Mouse (Mus musculus): ENCODE measurements around the gene Arhgap22. TPM values are rescaled to one million over a fixed set of nuclear protein-coding genes. Genes with fewer than 3 reads are reported as not detected.

Gene Arhgap22
- total RNA-seq, 1 experiment, result 5.7 TPM

DNA sequence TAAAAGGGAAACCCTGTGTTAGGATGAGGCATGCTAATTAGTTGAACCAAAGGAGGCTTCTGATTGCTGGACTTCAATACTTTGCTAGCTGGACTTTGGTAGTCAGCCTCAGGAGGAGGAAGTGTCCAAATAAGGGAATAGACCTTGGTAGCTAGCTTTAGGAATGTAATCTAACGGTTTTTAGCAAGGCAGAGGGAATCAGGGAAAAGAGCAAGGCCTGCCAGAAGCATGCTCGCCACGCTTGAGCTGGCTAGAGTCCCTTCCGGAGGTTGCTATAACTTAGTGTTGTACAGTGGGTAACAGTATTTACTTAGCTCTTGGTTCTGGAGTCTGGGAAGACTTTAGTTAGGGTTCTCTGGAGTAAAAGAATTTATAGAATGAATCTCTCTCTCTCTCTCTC, 96.9 kb downstream of the Arhgap22 start:
- H3K36me3 ChIP-seq (ENCODE audit: control insufficient read depth, insufficient read depth, low read length, poor library complexity, severe bottlenecking), result no peaks in the 10 kb centered on the region
- H3K4me3 ChIP-seq (ENCODE audit: insufficient read depth in 1 of 2, low read depth in 1 of 2, low read length in 2 of 2, poor library complexity in 1 of 2, severe bottlenecking in 1 of 2), result no peak overlapping the region
- DNase-seq (ENCODE audit: low read depth, low spot score), result no peak
- no peak overlapping the region for H3K27ac ChIP-seq (ENCODE audit: insufficient read depth, low read depth, low read length, poor library complexity, severe bottlenecking)
- peaks cover 0 to 3% of the 10 kb centered on the region in 2 experiments; a peak in 1 of 4 replicates for H3K4me1 ChIP-seq (ENCODE audit: control insufficient read depth in 2 of 2, insufficient read depth in 2 of 2, low read length in 2 of 2, poor library complexity in 1 of 2)
- in situ Hi-C loops (cut with MboI; ENCODE audit: low sequenced_read_pairs in 2 of 2, unreplicated experiment in 2 of 2), result no loop called here
- H3K9me3 ChIP-seq (ENCODE audit: control insufficient read depth, insufficient read depth, low read depth, low read length), result no peaks in the 10 kb centered on the region
- H3K9ac ChIP-seq (ENCODE audit: insufficient read depth, low read depth, low read length, poor library complexity, severe bottlenecking), result no peak overlapping the region
- TF ChIP-seq CHD2 (IDR thresholded peaks at IDR 0.05; ENCODE audit: low read depth, low read length), result no peak
- TF ChIP-seq ZNF384 (IDR thresholded peaks at IDR 0.05; ENCODE audit: low read depth, low read length), result no peak
- no peak for TF ChIP-seq HCFC1 (IDR thresholded peaks at IDR 0.05; ENCODE audit: borderline replicate concordance, insufficient read depth, low read length)
- TF ChIP-seq ZC3H11A (IDR thresholded peaks at IDR 0.05; ENCODE audit: borderline replicate concordance, low read depth, low read length), result no peak
- no peak for TF ChIP-seq MAFK (IDR thresholded peaks at IDR 0.05; ENCODE audit: insufficient read depth, low read depth, low read length)

DNA sequence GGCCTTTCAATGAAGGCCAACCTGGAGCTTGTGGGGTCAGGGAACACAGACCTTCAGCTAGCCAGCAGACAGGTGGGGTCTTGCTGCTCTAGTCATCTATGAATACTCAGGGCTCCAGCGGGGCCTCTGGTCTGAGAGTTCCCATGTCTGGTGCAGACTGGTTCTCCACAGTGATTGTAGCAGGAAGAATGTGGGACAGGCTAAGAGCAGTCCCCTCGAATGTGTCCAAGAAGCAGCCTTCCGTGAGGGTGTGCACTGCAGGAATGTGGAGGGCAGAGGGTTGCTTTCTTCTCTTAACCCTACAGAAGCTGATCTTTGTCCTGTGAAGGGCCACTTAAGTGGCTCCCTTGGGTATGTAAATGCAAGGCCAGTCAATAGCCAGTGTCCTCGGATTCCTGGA, 98.5 kb downstream of the Arhgap22 start:
- Histone ChIP-seq H3K4me1 (ENCODE audit: control insufficient read depth in 2 of 2, insufficient read depth in 2 of 2, low read length in 2 of 2, poor library complexity in 1 of 2) (peaks cover 0 to 3% of the 10 kb centered on the region in 2 experiments; a peak in 1 of 4 replicates), H3K27ac (ENCODE audit: insufficient read depth, low read depth, low read length, poor library complexity, severe bottlenecking) (no peak overlapping the region), H3K9ac (ENCODE audit: insufficient read depth, low read depth, low read length, poor library complexity, severe bottlenecking) (no peak overlapping the region), H3K9me3 (ENCODE audit: control insufficient read depth, insufficient read depth, low read depth, low read length) (no peaks in the 10 kb centered on the region), H3K36me3 (ENCODE audit: control insufficient read depth, insufficient read depth, low read length, poor library complexity, severe bottlenecking) (no peaks in the 10 kb centered on the region), H3K4me3 (ENCODE audit: insufficient read depth in 1 of 2, low read depth in 1 of 2, low read length in 2 of 2, poor library complexity in 1 of 2, severe bottlenecking in 1 of 2) (no peak overlapping the region)
- no peak for DNase-seq (ENCODE audit: low read depth, low spot score)
- in situ Hi-C loops (cut with MboI; ENCODE audit: low sequenced_read_pairs in 2 of 2, unreplicated experiment in 2 of 2), result no loop called here
- no peak for TF ChIP-seq MAFK (IDR thresholded peaks at IDR 0.05; ENCODE audit: insufficient read depth, low read depth, low read length)
- TF ChIP-seq CHD2 (IDR thresholded peaks at IDR 0.05; ENCODE audit: low read depth, low read length), result no peak
- TF ChIP-seq ZC3H11A (IDR thresholded peaks at IDR 0.05; ENCODE audit: borderline replicate concordance, low read depth, low read length), result no peak
- no peak for TF ChIP-seq HCFC1 (IDR thresholded peaks at IDR 0.05; ENCODE audit: borderline replicate concordance, insufficient read depth, low read length)
- TF ChIP-seq ZNF384 (IDR thresholded peaks at IDR 0.05; ENCODE audit: low read depth, low read length), result no peak

DNA sequence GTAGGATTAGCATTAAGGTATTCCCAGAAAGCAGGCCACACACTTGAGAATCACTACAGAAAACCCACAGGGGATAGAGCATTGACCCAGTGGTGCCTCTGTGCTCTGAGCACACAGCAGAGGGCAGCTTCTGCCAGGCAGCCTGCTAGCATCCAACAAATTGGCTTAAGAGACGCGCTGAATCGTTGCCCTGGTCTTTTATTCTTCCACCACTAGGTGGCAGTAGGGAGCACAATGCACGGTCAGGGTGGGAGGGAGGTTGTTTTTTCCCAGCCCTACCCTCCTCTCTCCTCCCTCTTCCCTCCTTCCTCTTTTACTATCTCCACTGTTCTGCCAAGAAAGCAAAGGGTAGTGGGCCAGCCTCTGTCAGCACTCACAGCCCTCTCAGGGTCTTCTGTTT, 99.8 kb downstream of the Arhgap22 start:
- in situ Hi-C loops (cut with MboI; ENCODE audit: low sequenced_read_pairs in 2 of 2, unreplicated experiment in 2 of 2), result no loop called here

DNA sequence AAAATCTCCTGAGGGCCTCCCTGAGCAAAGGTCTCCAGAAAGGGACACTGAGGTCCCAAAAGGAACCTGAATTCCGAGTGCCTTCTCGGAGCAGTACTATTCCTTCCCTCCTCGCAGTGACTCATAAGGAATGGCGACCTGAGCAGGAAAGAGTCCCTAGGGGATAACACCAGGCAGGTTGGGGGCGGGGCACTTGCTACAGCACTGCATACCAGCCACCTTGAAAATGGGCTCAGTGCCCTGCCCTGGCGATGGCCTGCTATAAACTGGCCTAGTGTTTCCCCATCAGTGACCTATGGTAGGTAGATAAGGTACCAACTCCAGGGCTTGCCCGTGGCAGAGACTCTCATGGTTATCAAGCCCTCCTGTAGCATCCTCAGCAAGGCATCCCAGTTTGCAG, 100.3 kb downstream of the Arhgap22 start:
- in situ Hi-C loops (cut with MboI; ENCODE audit: low sequenced_read_pairs in 2 of 2, unreplicated experiment in 2 of 2), result no loop called here
- Histone ChIP-seq H3K4me1 (ENCODE audit: control insufficient read depth in 2 of 2, insufficient read depth in 2 of 2, low read length in 2 of 2, poor library complexity in 1 of 2) (peaks cover 0 to 3% of the 10 kb centered on the region in 2 experiments; a peak in 1 of 4 replicates), H3K9me3 (ENCODE audit: control insufficient read depth, insufficient read depth, low read depth, low read length) (no peaks in the 10 kb centered on the region), H3K9ac (ENCODE audit: insufficient read depth, low read depth, low read length, poor library complexity, severe bottlenecking) (no peak overlapping the region), H3K36me3 (ENCODE audit: control insufficient read depth, insufficient read depth, low read length, poor library complexity, severe bottlenecking) (no peaks in the 10 kb centered on the region), H3K4me3 (ENCODE audit: insufficient read depth in 1 of 2, low read depth in 1 of 2, low read length in 2 of 2, poor library complexity in 1 of 2, severe bottlenecking in 1 of 2) (no peak overlapping the region), H3K27ac (ENCODE audit: insufficient read depth, low read depth, low read length, poor library complexity, severe bottlenecking) (no peak overlapping the region)
- no peak for DNase-seq (ENCODE audit: low read depth, low spot score)
- TF ChIP-seq ZC3H11A (IDR thresholded peaks at IDR 0.05; ENCODE audit: borderline replicate concordance, low read depth, low read length) (no peak), ZNF384 (IDR thresholded peaks at IDR 0.05; ENCODE audit: low read depth, low read length) (no peak), CHD2 (IDR thresholded peaks at IDR 0.05; ENCODE audit: low read depth, low read length) (no peak), HCFC1 (IDR thresholded peaks at IDR 0.05; ENCODE audit: borderline replicate concordance, insufficient read depth, low read length) (no peak), MAFK (IDR thresholded peaks at IDR 0.05; ENCODE audit: insufficient read depth, low read depth, low read length) (no peak)

More for the DNA sequence above, 99.8 kb downstream of the Arhgap22 start:
- Histone ChIP-seq H3K36me3 (ENCODE audit: control insufficient read depth, insufficient read depth, low read length, poor library complexity, severe bottlenecking) (no peaks in the 10 kb centered on the region), H3K4me3 (ENCODE audit: insufficient read depth in 1 of 2, low read depth in 1 of 2, low read length in 2 of 2, poor library complexity in 1 of 2, severe bottlenecking in 1 of 2) (no peak overlapping the region), H3K9ac (ENCODE audit: insufficient read depth, low read depth, low read length, poor library complexity, severe bottlenecking) (no peak overlapping the region), H3K9me3 (ENCODE audit: control insufficient read depth, insufficient read depth, low read depth, low read length) (no peaks in the 10 kb centered on the region), H3K4me1 (ENCODE audit: control insufficient read depth in 2 of 2, insufficient read depth in 2 of 2, low read length in 2 of 2, poor library complexity in 1 of 2) (peaks cover 0 to 3% of the 10 kb centered on the region in 2 experiments; a peak in 1 of 4 replicates), H3K27ac (ENCODE audit: insufficient read depth, low read depth, low read length, poor library complexity, severe bottlenecking) (no peak overlapping the region)
- TF ChIP-seq CHD2 (IDR thresholded peaks at IDR 0.05; ENCODE audit: low read depth, low read length), result no peak
- no peak for TF ChIP-seq ZNF384 (IDR thresholded peaks at IDR 0.05; ENCODE audit: low read depth, low read length)
- no peak for TF ChIP-seq ZC3H11A (IDR thresholded peaks at IDR 0.05; ENCODE audit: borderline replicate concordance, low read depth, low read length)
- TF ChIP-seq HCFC1 (IDR thresholded peaks at IDR 0.05; ENCODE audit: borderline replicate concordance, insufficient read depth, low read length), result no peak
- DNase-seq (ENCODE audit: low read depth, low spot score), result peak; percentile 72

DNA sequence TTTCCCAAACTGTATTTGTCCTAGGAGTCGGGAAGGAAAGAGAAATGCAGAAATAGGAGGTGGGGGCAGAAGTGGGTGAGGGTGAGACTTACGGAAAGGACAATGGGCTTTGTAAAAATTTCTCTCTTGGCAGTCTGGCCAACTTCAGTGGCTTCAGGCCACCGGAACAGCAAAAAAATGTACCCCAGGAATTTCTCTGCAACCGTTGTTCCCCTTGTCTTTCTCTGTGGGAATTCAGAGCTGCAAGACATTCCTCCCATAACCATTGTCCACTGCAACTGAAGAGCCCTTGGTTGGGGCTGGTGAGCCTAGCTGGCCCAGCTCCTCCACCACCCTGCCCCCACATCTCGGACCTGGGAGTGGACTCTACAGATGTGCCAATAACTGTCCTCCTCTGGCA, 101.3 kb downstream of the Arhgap22 start:
- no peak overlapping the region for H3K27ac ChIP-seq (ENCODE audit: insufficient read depth, low read depth, low read length, poor library complexity, severe bottlenecking)
- no peak overlapping the region for H3K4me3 ChIP-seq (ENCODE audit: insufficient read depth in 1 of 2, low read depth in 1 of 2, low read length in 2 of 2, poor library complexity in 1 of 2, severe bottlenecking in 1 of 2)
- in situ Hi-C loops (cut with MboI; ENCODE audit: low sequenced_read_pairs in 2 of 2, unreplicated experiment in 2 of 2), result no loop called here
- H3K36me3 ChIP-seq (ENCODE audit: control insufficient read depth, insufficient read depth, low read length, poor library complexity, severe bottlenecking), result no peaks in the 10 kb centered on the region
- DNase-seq (ENCODE audit: low read depth, low spot score), result no peak
- TF ChIP-seq HCFC1 (IDR thresholded peaks at IDR 0.05; ENCODE audit: borderline replicate concordance, insufficient read depth, low read length) (no peak), CHD2 (IDR thresholded peaks at IDR 0.05; ENCODE audit: low read depth, low read length) (no peak), MAFK (IDR thresholded peaks at IDR 0.05; ENCODE audit: insufficient read depth, low read depth, low read length) (no peak), ZNF384 (IDR thresholded peaks at IDR 0.05; ENCODE audit: low read depth, low read length) (no peak), ZC3H11A (IDR thresholded peaks at IDR 0.05; ENCODE audit: borderline replicate concordance, low read depth, low read length) (no peak)
- no peak overlapping the region for H3K9ac ChIP-seq (ENCODE audit: insufficient read depth, low read depth, low read length, poor library complexity, severe bottlenecking)
- H3K9me3 ChIP-seq (ENCODE audit: control insufficient read depth, insufficient read depth, low read depth, low read length), result no peaks in the 10 kb centered on the region
- H3K4me1 ChIP-seq (ENCODE audit: control insufficient read depth in 2 of 2, insufficient read depth in 2 of 2, low read length in 2 of 2, poor library complexity in 1 of 2), result peaks cover 0 to 3% of the 10 kb centered on the region in 2 experiments; a peak in 1 of 4 replicates
